Mouse (Mus musculus) activated CD4-positive, CD25-positive, alpha-beta regulatory T cell, adult 4 months (primary cell): ENCODE results near the gene 1700019D03Rik. TPM values are rescaled to one million over a fixed set of nuclear protein-coding genes. Genes with fewer than 3 reads are reported as not detected.

Source experiments
- ATAC-seq: one replicate; pipeline ENCODE4 v1.8.0; 2017
- polyA plus RNA-seq, 2 experiments: library from polyadenylated mRNA; unstranded; fragments of 100-300 nt; shearing (Covaris generic); gene quantifications; one replicate each; pipeline ENCODE4 v1.2.1; 2017

1700019D03Rik gene
- 1 to 10 TPM; 5.2 to 8.0 TPM for polyA plus RNA-seq

DNA sequence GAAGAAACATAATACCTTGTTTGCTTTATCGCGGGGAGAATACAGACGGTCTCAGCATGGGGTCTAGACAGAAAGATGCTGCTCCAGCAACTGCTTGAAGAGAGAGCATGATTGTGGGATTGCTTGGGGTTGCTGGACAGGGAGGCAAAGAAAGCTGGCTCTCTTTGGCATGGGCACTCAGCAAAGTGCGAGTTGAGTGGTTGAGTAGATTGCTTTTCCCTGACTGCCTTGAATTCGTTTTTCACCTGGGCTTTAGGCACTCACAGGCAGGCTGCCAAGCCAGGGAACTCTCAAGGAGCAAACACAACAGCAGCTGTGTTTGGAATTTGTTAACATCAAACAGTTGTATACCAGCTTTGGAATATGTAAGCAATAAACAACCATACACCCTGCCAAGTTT lies at the start of gene 1700019D03Rik:
1700019D03Rik (minus strand) TSS at position 101 of the 400 bp plus-strand sequence.
- ATAC-seq = no peak

- no peak for ATAC-seq
Observed at GRCm38 (mm10) chr1:53063921-53064320, 43.9 kb upstream of the 1700019D03Rik start.

DNA sequence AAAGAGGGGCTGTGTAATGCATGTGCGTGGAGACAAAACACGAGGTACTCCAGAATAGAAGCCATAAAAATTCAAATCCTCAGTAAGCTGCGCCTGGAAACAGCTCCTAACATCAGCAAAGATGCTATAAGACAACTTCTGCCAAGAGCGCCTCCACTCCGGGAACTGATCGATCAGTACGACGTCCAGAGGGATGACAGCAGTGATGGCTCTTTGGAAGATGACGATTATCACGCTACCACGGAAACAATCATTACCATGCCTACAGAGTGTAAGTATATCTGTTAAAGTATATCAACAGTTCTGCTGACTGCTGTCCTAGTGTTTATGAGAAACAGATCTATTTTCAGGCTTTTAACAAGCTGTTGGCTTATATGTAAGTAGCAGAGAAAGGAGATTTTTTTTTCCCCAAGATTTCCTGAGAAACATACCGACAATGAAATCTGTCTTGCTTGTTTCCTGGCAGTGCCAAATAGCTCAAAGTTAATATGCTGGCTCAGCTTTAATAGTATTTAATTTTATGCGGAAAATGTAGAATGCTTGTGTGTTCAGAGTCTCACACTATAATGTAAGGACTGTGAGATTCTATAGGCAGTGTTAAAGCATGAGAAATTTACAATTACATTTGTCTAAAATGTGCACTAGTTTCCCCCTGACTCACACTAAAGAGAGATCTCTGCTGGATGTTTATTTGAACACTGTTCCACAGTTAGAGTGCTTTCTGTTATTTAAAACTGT lies 42.1 kb upstream of the 1700019D03Rik start:
- no peak for ATAC-seq

GRCm38 (mm10) chr1:53061340-53061739 lies 41.4 kb upstream of the 1700019D03Rik start, which contains the start of gene Mstn:
Gene Mstn (plus strand): TSS chr1:53061640.
- ATAC-seq = no peak

- no peak for ATAC-seq
Observed at GRCm38 (mm10) chr1:53060499-53060898, 40.5 kb upstream of the 1700019D03Rik start.

GRCm38 (mm10) chr1:53059106-53059505 lies 39.1 kb upstream of the 1700019D03Rik start:
- no peak for ATAC-seq

DNA sequence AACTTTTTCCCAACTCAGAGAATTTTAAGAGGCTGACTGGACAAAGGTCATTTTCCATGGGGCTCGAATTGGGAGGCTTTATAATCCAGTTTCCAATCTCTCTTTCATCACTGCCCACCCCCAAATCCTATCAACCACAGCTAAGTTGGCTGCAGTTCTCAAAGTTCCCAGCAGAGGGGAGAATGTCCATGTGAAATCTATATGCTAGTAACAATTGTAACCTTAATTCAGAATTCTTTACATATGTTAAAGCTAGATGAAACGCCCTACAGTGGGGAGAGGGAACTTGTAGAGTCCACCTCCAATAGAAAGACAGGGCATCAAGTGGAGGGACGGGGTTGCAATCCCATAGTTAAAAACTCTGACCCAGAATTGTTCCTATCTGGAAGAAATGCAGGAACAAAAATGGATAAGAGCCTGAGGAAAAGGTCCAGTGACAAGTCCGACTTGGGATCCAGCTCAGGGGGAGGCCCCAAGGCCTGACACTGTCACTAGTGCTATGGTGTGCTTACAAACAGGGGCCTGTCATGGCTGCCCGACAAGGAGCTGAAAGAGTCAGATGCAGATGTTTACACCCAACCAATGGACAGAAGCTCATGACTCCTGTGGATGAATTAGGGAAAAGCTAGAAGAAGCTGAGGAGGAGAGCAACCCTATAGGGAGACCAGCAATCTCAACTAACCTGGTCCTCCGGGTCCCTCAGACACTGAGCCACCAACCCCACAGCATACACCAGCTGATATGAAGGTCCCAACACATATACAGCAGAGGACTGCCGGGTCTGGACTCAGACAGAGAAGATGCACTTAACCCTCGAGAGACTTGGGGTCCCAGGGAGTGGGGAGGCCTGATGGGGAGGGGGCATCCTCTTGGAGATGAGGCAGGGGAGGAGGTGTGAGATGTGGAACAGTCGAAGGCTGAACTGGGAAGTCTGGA lies 33.4 kb upstream of the 1700019D03Rik start:
- ATAC-seq = peak; percentile 40

DNA sequence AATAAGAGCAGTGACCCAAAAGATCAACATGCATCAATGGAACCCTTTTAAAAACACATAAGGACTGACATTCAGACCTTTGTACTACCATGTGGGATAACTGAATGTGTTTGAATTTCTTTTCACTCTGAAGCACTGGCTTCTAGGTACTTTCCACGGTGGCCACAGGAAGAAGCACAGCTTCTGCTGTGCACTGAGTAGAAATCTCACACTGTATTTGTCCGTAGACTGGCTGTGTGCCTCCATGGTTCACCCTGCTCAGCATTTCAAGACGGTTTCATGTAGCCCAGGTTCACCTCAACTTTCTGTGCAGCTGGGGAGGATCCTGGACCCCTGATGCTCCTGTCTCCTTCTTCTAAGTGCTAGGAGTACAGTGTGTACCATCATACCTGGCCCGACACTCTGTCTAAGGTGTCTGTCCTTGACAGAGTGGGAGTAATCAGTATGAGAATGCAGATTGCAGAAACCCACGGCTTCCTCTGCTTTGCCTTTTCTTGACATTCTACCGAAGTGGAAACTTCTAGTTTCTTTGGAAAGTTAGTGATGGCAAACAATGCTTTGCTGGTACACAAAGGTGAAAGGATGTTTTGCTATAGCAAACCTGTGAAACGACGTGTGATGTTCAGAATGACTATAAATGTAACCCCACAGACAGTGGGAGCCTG lies 29.9 kb upstream of the 1700019D03Rik start:
- peak; percentile 80 for ATAC-seq

- no peak for ATAC-seq
Observed at GRCm38 (mm10) chr1:53037443-53037871, 17.5 kb upstream of the 1700019D03Rik start.

DNA sequence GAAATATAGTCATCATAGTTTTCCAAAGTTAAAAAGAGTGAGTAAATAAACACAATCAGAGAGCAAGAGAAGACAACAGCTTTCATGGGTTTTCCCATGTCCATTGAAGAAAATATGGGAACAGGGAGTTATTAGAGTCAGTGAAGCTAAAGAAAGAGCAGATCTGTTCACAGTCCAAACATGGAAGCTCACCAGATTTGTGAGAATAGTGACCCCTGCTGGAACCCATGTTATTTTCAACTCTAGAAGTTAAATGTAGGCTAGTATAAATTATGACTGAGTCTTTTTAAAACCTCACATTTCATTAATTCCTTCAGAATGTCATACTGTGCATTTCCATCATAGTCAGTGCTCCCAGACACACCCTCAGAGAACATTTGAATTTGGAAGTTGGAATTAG lies 12.6 kb upstream of the 1700019D03Rik start:
- no peak for ATAC-seq

GRCm38 (mm10) chr1:53018746-53019505 lies 1.1 kb downstream of the 1700019D03Rik start:
- no peak for ATAC-seq

DNA sequence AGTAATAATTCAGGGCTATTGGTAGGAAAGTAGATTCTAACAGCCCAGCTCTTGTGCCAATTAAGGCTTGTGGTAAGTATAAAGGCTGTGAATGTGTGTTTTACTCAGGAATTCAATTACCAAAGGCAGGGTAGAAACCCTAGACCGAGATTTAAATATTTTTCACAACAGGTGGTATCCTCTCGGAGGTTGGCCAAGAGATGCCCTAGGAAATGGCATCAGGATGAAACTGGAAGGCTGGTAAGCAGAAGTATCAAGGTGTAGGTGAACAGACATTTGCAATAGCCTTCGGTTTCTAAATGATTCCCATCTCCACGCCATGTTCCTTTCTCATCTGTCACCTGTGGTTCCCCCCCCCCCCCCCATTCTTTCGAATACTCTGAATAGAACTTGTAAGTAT lies 4.4 kb downstream of the 1700019D03Rik start:
- ATAC-seq = no peak

GRCm38 (mm10) chr1:53014716-53015115 lies 5.3 kb downstream of the 1700019D03Rik start:
- no peak for ATAC-seq

- no peak for ATAC-seq
Observed at GRCm38 (mm10) chr1:52986692-52987091, 33.3 kb downstream of the 1700019D03Rik start.

DNA sequence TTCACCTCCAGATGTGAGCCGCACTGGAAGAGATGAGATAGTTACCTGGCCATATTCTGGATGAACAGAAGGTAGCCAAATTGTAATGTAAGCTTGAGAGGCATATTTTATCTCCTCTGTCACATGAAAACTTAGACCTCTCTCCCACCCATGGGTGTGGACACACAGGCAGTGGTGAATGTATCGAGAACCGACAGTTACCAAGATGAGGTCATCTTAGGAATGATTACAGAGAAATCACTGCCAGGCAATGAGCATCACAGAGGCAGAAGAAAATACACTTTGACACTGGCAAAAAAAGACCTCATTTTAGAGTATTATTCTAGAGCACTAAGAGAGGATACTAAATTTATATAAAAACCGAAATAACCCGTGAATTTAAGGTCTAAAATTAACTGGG lies 46.8 kb downstream of the 1700019D03Rik start:
- no peak for ATAC-seq

DNA sequence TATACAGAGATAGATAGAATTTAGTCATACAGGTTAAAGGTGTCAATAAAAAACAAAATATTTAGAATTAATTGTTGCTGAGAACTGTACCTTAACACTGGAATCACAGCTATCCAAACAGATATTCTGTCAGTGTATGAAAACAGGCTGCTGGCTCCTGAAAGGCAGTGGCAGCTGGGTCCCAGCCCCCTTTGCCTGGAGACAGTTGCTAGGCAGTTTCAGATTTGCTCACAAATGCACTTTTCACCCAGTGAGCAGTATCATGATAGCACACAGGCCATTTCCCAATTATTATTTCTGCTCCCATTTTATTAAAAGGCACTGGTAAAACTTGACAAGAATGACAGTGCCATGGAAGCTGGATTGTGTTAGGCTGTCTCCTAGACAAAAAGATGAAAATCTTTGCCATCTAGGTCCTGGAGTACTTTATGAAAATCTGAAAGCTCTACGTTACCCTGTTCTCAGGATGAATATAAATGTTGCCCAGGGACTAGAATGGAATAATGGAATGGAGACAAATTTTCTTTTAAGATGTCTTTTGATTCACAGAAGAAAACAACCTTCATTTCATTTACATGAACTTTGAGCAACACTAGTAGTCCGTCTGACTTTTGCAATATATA lies 48.0 kb downstream of the 1700019D03Rik start:
- no peak for ATAC-seq

DNA sequence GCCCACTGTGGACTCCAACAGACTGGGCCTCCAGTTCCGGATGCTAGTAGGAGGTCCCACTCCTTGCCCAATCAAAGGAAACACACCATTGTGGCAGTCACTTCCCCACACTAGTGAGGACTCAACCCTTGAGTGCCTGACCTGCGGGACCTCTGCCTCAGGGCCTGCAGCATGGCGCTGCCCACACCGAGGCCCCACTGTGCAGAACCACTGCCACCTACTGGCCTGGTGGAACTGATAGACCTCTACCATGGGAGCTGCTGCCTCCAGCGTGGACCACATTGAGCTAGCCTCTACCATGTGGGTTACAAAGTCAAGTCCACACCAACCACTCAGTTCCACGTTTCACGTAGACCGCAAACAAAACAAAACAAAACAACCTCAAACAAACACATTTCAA lies 55.4 kb downstream of the 1700019D03Rik start:
- no peak for ATAC-seq

DNA sequence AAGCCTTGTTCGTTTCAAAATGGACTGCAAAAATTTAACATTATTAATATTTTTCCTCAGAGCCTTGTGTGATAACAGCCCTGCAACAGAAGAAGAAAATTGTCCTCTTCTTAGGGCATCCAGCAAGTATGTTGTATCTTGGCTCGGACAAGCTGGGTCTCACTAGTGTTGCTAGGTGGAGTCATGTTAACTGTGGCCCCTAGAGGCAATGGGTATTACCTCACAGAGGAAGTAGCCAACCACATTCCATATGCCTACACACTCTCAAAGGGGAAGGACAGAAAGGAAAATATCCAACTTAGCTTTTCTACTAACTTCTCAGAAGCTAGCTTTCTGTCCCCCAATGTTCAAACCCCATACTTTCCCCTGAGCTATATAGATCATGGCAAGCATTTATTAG lies 56.9 kb downstream of the 1700019D03Rik start:
- ATAC-seq = no peak

GRCm38 (mm10) chr1:52960191-52960590 lies 59.8 kb downstream of the 1700019D03Rik start:
- ATAC-seq = no peak

- ATAC-seq = no peak
Observed at GRCm38 (mm10) chr1:52956746-52957145, 63.2 kb downstream of the 1700019D03Rik start.

DNA sequence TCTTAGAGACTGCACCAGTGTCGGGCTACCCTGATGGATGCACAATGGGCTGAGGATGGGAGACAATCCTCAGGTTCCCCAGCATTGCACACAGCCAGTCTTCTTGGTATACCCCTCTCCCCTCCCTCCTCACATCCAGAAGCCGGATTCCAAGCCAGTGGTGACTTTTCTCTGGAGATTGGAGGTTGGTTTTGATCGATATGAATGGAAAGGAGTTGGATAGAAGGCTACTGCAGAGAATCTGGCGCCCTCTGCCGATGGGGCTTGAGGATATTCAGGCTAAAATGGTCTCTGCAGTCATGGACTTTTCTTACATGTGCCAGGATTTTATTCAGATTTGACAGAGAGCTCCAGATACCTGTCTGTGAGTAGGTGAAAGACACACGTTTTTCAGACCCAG lies 64.9 kb downstream of the 1700019D03Rik start:
- no peak for ATAC-seq

GRCm38 (mm10) chr1:52954456-52954855 lies 65.5 kb downstream of the 1700019D03Rik start:
- no peak for ATAC-seq
